Mouse (Mus musculus): ENCODE measurements at regions not wholly inside any gene's neighbourhood (a gene's known extent, or its start where the extent isn't known, plus 50 kb on each side); places are given as distances from the start of the nearest gene placed in this dataset.

DNA sequence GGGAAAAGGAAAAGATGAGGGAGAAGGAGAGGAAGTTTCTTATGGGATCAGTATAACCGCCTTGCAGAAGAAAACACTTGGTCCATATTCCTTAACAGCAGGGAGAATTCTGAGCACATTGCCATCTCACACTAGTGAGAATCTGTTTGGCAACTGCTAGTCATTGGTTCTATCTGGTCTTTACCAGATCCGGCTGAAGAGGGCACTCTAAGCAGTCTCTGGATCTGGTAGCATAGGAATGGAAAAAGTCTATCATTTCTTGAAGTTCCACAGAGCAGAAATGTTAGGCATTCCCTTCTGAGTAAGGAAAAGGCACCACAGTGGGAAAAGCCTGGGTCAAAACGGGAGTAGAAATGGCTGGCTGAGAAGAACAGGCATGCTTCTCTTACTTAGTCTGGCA lies 315.4 kb upstream of the Apob start:
- no peak for DNase-seq

DNA sequence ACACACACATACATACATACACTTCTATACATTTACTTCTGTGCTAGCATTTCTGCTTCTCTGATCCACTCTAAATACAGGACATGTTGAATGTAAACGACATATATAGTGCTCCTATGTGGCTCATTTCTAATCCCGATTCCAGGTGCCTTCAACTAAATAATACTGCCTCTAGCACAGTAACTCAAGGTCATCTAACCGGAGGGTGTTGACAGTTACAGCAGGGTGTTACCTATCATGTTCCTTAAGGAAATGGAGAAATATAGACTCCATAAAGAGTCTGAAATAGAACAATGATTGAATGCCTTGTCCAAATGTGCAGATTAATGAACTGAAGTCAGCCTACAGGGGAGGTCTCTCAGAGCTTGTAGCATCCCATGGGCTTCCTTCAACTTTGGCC lies 307.3 kb upstream of the Apob start:
- DNase-seq, result no peak

GRCm38 (mm10) chr12:7670561-7670960 lies 306.9 kb upstream of the Apob start:
- no peak for DNase-seq

DNA sequence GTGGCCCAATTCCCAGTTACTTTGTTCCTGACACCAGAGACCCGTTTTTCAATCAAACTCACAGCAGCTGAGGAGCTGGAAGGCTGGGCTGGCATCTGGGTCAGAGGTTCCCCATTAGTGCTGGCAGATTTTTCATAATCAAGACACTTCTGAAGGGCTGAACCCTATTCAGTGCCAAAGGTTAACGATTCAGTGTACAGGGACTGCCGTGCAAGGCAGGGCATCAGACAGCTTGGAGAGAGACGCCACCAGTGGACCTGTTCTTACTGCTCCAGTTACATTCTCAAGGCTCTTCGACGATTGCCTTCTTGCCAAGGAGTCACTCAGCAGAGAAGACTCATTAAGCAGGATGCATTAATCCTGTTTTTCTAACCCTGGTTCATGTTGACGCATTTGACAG lies 285.5 kb upstream of the Apob start:
- no peak for DNase-seq

- DNase-seq, result no peak
Observed at GRCm38 (mm10) chr12:7698324-7698944, 279.0 kb upstream of the Apob start.

DNA sequence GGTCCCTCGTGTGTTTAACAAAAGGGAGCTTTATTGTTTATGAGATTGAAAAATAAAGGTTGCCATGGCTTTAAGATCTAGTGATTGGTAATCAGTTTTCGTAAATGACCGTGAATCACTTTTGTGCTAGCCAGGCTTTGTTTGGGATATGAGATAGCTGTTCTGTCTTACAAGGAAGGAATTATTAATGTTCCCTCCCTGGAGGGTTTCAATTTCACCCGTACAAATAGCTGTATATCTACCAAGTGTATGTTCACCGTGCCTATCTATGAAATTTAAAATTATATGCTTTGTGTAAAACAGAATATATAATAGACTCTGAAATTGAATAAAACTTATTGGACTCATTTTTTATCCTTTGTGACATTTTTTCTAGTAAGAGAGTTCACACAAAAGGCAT lies 268.3 kb upstream of the Apob start:
- DNase-seq, result no peak

DNA sequence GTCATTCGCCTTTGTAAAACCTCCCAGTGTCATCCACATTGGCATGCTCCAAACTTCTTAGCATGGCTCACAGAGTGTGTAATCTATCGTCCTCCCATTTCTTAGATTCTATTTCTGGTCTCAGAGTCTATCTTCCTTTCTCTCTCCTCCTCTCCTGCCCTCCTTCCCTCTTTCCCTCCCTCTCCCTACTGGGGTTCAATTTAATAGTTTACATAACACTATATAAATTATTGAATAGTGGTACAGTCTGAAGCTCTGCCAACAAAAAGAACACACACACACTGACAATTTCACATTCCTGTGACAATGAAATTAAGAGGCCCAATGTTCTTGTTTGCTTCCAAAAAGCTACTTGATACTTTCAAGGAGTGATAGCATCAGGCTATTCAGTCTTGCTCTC lies 267.6 kb upstream of the Apob start:
- DNase-seq, result no peak

GRCm38 (mm10) chr12:7715091-7715490 lies 262.4 kb upstream of the Apob start:
- no peak for DNase-seq

- no peak for DNase-seq
Observed at GRCm38 (mm10) chr12:7718556-7718955, 258.9 kb upstream of the Apob start.

DNA sequence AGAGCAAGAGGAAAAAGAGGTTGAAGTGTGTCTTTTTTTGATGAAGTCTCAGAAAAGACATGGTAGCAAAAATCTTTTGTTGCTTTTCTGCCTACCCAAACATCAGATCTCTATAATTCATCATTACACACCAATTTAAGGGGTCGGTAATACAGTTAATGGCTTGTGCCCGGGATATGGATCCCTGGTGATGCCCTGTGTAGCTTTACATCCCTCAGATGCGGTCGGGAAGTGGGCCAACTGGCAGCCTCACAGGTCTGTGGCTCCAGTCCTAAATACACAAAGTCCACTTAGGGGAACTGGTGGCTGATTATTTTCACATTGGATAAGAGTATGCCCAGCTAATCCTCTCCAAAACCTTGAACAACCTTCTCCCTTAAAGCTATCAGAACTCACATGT lies 258.4 kb upstream of the Apob start:
- no peak for DNase-seq

DNA sequence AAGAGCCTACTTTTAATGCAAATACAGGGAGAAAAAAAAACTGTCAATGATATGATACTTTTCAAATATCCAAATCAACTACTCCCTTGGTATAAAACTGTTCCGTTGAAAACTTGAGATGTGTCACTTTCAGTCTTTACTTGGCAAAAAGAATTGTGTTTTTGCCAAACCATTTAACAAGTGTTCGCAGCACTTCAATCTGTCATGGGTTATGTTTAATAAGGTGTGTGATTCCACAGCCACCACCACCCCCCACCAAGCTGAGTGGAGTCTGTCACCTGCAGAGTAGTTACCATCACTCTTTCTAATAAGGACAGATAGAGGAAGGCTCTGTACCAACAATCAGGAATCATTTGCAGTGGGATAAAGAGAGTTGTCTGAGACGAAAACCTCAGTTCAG lies 252.5 kb upstream of the Apob start:
- no peak for DNase-seq

DNA sequence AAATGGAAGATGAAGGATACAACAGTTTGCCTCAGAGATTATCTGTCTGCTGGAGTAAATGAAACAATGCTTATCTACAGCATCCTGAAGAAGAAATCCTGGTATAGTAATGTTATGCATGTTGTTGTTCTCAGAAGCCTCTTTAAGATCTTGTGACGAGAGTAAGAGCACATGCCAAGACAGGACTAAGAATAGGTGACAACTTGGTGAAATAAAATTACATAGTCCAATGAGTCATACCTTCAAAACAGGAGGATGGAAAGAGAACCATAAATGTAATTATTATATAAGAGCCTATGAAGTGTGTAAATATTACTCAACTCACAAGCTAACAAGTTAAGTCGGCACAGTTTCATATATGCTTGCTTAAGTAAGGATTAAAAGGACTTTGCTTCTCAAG lies 239.4 kb upstream of the Apob start:
- DNase-seq, result no peak

GRCm38 (mm10) chr12:7738629-7739351 lies 238.7 kb upstream of the Apob start:
- no peak for DNase-seq

GRCm38 (mm10) chr12:7739352-7739994 lies 238.0 kb upstream of the Apob start:
- DNase-seq, result no peak

- no peak for DNase-seq
Observed at GRCm38 (mm10) chr12:7746708-7747107, 230.7 kb upstream of the Apob start.

- no peak for DNase-seq
Observed at GRCm38 (mm10) chr12:7749319-7750238, 227.9 kb upstream of the Apob start.

DNA sequence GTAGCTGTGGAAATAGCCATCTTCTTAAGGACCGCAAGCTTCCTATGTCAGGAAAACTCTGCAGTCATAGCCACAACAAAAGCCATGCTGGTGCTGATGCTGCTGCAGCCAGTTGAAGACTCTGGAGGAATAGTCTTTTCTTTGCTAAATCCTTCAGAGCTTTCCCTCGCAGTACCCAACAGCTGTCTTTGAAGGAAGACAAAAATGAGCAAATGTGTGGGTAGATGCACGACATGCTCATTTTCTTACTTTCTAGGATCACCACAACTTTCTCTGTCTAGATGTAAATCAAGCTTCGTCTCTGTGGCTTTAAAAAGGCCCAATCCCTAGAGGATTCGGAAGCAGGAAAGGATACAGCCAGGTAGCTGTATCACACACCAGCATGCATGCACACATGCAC lies 222.6 kb upstream of the Apob start:
- no peak for DNase-seq

DNA sequence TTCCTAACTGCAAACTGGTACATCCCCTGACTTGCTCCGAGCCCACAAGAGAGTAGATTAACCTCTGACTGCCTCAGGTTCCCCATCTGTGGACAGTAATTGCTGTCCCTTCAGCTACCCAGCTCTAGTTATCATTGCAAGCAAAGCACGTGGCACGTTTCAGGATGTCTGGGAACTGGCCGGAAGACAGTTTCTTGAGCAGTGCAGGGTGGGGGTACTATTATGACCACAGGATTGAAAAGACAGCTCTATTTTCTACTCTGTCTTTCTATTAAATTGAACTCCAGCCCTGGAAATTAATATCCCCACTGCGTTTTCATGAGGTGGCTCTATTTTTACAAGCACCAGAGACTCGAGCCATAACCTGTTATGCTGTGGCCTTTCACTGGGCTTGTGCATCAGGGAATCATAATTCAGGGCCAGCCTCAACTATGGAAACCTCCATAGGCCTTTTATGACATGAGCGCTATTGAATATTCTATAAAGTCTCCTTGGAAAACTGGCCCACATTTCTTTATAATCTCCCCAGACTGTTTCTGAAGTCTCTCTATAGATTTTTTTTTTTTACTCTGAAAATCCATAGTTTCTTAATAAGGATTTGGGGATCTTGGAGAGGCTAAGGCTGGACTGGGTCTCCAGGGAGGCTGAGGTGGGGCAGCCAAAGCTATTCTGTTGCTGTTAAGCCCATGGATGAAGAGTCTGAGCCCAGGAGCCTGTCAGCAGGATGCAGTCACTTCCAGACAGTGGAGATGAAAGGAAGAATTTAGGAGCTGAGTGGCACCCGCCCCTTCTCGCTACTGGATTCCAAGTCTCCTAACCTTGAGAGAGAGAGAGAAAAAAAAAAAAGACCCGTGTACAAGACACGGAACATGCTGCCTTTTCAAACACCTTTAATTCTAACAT lies 212.4 kb upstream of the Apob start:
- DNase-seq, result no peak

- no peak for DNase-seq
Observed at GRCm38 (mm10) chr12:7774127-7774526, 203.3 kb upstream of the Apob start.

DNA sequence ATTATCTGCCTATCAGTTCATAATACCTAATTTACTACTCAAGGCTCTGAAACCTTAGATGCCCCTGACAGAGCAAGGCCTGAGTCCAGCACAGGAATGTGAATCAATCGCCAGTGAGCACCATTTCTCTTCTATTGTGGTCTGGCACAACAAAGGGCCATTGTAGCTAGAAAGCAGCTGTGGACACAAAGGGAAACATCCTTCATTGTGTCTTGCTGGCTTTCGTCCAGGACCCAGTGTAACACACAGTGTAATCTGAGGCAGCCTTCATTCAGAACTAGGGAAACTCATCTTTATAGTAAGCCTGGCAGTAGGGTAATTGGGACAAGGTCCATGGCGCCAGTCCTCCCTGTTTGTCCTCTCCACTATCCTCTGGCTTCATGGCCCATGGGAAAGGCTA lies 201.1 kb upstream of the Apob start:
- DNase-seq, result peak; percentile 18

DNA sequence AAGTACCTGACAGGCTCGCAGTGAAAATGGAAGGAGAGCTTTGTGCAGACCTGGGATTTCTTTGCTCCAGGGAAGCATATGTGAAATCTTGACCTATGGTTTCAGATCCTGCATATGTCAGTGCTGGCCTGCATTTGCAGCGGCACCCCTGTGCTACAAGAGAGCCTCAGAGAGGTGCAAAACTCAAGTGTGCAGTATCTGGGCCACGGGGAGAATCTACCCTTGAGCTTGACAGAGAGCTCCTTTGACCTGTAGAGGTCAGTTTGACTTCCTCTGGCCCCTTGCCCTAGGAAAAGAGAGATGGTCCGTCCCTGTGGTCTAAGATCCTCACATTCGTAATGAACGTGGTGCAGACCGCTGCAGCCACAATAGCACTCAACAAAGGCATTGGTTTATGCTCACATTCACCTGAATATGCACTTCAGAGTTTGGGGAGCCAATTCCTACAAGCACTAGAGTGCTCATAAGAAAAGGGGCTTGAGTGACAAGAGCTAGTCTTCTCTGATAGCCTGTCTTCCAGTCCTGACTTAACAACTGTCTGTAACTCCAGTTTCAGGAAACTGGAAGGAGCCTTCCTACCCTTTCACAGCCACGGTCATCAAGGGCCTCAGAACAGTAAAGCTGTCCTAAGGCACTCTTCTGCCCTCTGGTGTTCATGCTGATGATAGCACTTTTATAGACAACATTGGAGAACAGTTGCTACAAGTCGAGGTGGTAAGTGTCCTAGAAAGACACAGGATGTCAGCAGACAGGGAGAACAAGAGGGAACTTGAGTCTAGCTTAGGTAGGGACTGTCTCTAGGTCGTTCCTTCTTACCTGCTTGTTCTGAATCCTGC lies 200.0 kb upstream of the Apob start:
- DNase-seq, result peak; percentile 20

All from gastrocnemius, postnatal 10 days (tissue).